Mouse (Mus musculus) adrenal gland, adult 8-10 months (tissue): Measurements from ENCODE around the gene Clcc1. TPM values are rescaled to one million over a fixed set of nuclear protein-coding genes. Genes with fewer than 3 reads are reported as not detected.
"Not testable (repeated sequence)": the region's sequence is repeated elsewhere in the genome, so short reads cannot be mapped to it uniquely, and the experiment has no call there.

Experiments
- DNase-seq: peaks from one replicate; pipeline ENCODE4 v3.0.0; 2022
- total RNA-seq, 4 experiments: library from RNA; stranded (reverse); gene quantifications; 2 replicates each; pipeline ENCODE4 v1.2.4; 2022

Gene Clcc1
- total RNA-seq = 10 to 100 TPM; 45.3 to 56.4 (median 50.8) TPM

- DNase-seq = peak; percentile 90
These were observed at the start of gene Clcc1 for GRCm38 (mm10) chr3:108653710-108654379. Gene Clcc1, plus strand, starts transcription at chr3:108653913.

GRCm38 (mm10) chr3:108608906-108609305 is 44.8 kb upstream of the Clcc1 start:
- no peak for DNase-seq

GRCm38 (mm10) chr3:108634761-108635160 is 19.0 kb upstream of the Clcc1 start:
- no peak for DNase-seq

GRCm38 (mm10) chr3:108639412-108639811 is 14.3 kb upstream of the Clcc1 start:
- no peak for DNase-seq

DNA sequence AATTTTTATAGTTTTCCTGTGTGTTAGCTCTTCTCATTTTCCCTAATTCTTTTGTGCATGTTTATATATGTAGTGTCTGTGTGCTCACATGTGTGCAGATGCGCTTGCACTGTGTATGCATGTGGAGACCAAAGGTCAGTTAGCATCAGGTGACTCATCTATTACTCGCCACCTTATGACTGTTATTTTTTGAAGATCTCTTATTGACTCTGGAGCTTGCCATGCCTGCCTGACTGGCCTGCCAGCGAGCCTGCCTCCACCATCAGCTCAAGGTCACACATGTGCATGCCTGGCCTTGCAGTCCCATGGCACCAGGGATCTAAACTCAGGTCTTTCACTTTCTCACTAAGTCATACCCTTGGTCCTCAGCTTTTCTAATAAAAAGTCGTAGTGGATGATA is 12.7 kb upstream of the Clcc1 start:
- DNase-seq = no peak

- DNase-seq = no peak
These were observed 8.9 kb upstream of the Clcc1 start for GRCm38 (mm10) chr3:108644856-108645255.

DNA sequence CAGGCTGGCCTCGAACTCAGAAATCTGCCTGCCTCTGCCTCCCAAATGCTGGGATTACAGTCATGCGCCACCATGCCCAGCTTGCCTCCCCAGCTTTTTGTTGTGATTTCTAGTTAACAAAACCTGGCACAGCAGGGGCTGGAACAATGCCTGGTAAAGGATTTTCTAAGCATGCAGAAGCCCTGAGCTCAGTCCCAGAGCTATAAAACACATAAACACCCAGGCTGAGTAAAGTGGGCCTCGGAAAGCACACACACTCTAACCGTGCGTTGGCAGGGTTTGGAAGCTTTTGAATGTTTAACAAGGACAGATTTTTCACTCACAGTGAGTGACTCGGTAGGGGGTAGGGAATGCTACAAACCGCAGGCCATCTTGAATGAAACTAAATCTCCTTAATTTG is 7.7 kb upstream of the Clcc1 start:
- no peak for DNase-seq

GRCm38 (mm10) chr3:108647681-108648080 is 6.0 kb upstream of the Clcc1 start:
- not testable (repeated sequence) for DNase-seq

DNA sequence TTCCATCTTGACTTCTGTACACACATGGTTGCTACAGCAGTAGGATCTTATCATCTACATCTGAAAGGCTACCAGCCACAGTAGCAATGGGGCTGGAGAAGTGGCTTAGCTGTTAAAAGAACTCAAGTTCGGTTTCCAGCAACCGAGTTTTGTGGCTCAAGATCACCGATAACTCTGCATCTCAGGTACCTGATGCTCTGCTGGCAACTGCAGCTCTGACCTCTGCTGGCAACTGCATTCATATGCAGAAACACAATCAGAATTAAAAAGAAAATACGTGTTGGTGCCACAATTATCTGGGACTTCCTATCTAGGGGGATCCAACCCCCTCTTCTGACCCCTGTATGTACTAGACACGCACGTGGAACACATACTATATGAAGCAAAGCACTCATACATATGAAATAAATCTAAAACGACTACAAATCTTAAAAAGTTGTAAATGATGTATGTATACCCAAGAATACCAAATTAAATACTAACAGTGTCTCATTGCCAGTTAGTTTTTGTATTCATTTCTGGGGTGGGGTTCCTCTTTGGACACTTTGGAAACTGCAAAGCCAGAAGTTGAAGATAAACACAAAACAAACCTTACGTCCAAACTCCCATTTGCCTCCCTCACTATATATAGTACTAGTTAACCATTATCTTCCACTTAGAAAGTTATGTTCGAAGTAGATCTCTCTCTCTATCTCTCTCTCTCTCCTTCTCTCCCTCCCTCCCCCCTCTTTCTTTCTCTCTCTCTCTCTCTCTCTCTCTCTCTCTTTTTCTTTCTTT is 659 bp upstream of the Clcc1 start:
- no peak for DNase-seq

GRCm38 (mm10) chr3:108654566-108654965 is 853 bp downstream of the Clcc1 start:
- DNase-seq = no peak

DNA sequence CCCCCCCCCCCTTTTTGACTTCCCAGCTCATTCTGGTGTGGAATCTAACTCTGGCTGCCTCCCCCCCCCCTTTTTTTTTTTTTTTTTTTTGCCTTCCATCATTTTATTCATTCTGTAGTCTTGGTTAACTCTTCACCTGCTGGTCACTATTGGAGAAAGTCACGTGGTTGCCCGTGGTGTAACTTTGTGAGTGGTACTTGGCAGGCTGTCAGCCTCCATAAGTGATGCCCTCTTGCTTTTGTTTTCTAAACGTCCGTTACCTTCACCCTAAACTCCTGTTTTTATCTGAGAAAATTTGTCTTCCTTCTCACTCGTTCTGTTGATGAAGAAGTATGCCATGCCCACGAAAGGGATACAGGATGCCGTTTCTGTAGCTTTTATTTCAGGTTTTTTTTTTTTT is 1.8 kb downstream of the Clcc1 start:
- no peak for DNase-seq

- DNase-seq = no peak
These were observed 4.9 kb downstream of the Clcc1 start for GRCm38 (mm10) chr3:108658612-108659011.

GRCm38 (mm10) chr3:108660941-108661340 is 7.2 kb downstream of the Clcc1 start:
- no peak for DNase-seq

- DNase-seq = no peak
These were observed 22.9 kb downstream of the Clcc1 start for GRCm38 (mm10) chr3:108676616-108677015.

- DNase-seq = no peak
These were observed 27.3 kb downstream of the Clcc1 start for GRCm38 (mm10) chr3:108681004-108681403.

GRCm38 (mm10) chr3:108683597-108683996 is 29.9 kb downstream of the Clcc1 start:
- DNase-seq = not testable (repeated sequence)

GRCm38 (mm10) chr3:108685701-108686100 is 32.0 kb downstream of the Clcc1 start:
- no peak for DNase-seq

DNA sequence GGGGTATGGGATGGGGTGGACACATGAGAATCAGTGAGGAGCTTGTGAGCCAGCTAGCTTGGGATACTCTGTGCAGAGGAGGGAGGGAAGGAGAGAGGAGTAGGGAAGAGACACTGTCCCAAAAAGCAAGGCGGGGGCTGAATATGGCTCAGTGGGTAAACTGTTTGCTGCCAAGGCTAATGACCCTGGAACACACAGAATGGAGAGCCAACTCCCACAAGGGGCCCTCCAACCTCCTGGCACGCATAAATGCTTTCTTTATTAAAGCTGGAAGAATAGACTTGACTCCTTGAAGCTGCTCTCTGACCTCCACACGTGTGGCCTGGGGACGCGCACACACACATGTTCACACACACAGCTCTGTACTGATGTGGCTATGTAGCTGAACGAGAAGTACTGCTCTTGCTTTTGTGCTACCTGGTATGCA is 35.3 kb downstream of the Clcc1 start:
- DNase-seq = no peak

- no peak for DNase-seq
These were observed 35.7 kb downstream of the Clcc1 start for GRCm38 (mm10) chr3:108689446-108689845.

- no peak for DNase-seq
These were observed 36.3 kb downstream of the Clcc1 start for GRCm38 (mm10) chr3:108689979-108690378.

GRCm38 (mm10) chr3:108694321-108694720 is 40.6 kb downstream of the Clcc1 start:
- no peak for DNase-seq

DNA sequence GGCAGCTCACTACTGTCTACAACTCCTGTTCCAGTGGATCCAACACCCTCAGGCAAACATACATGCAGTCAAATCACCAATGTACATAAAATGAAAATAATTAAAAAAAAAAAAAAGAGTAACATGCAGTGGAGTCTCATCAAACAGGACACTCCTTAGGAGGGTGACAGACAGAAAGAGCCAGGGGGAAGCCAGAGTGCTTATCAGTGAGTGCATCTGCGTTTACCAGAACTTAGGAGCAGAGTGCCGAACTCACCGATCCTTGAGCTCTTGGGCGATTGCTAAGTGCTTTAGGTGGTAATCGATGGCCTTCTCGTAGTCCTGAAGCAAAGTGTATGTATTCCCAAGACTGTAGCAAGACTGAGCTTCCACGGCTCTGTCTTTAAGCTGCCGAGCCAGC is 44.9 kb downstream of the Clcc1 start:
- no peak for DNase-seq

GRCm38 (mm10) chr3:108699786-108700185 is 46.1 kb downstream of the Clcc1 start:
- no peak for DNase-seq

DNA sequence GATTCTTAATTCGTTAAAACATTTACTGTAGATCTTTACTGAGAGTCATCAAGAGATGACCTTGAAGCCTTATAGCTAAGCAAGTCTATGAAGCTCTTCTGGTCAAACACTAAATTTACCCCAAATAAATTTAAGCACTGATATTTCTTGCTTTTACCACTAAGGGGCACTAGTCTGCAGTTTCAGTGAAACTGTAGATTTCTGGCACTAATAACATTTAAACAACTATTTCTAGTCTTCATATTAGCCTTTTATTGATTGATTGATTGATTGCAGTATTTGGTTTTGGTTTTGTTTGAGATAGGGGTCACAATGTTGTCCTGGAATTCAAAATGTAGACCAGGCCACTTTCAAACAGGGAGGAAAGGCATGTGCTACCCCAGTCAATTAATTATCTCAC is 47.5 kb downstream of the Clcc1 start:
- DNase-seq = no peak
